Mouse (Mus musculus) limb, embryonic 13.5 days (tissue): ENCODE measurements around the gene Pramef12. TPM values are rescaled to one million over a fixed set of nuclear protein-coding genes. Genes with fewer than 3 reads are reported as not detected.
A peak's percentile ranks its signal among the peaks of the same experiment; 100 is the strongest.

ENCODE experiments used
- ATAC-seq: fragments of 200-750 bp; cut with Nextera tagmentation; 2 replicates; pipeline ENCODE4 v1.8.0; 2017; ENCODE audit warnings: low read depth, moderate number of reproducible peaks, moderate TSS enrichment; ENCODE audit not compliant: low FRiP score
- H3K27ac ChIP-seq: fragments of 300-500 bp; sonication (generic); 2 replicates; pipeline ENCODE4 v1.5.1; 2015; ENCODE audit warnings: inconsistent platforms, mild to moderate bottlenecking, moderate library complexity
- H3K27me3 ChIP-seq: fragments of 300-500 bp; sonication (generic); 2 replicates; pipeline ENCODE4 v1.6.1; 2015; ENCODE audit warnings: mild to moderate bottlenecking, inconsistent platforms
- H3K36me3 ChIP-seq: fragments of 300-500 bp; sonication (generic); 2 replicates; pipeline ENCODE4 v1.6.1; 2015; ENCODE audit warnings: inconsistent platforms, mild to moderate bottlenecking, moderate library complexity
- H3K4me1 ChIP-seq: fragments of 300-500 bp; sonication (generic); 2 replicates; pipeline ENCODE4 v1.6.1; 2015; ENCODE audit warnings: inconsistent platforms
- H3K4me2 ChIP-seq: fragments of 300-500 bp; sonication (generic); replicated peaks from 2 replicates; pipeline ENCODE4 v1.6.1; 2015; ENCODE audit warnings: inconsistent platforms, mild to moderate bottlenecking, moderate library complexity
- H3K4me3 ChIP-seq: fragments of 300-500 bp; sonication (generic); 2 replicates; pipeline ENCODE4 v1.5.1; 2015; ENCODE audit warnings: moderate library complexity, mild to moderate bottlenecking, inconsistent platforms
- H3K9ac ChIP-seq: fragments of 300-500 bp; sonication (generic); 2 replicates; pipeline ENCODE4 v1.6.1; 2015; ENCODE audit warnings: mild to moderate bottlenecking, inconsistent platforms
- H3K9me3 ChIP-seq: fragments of 300-500 bp; sonication (generic); 2 replicates; pipeline ENCODE4 v1.6.1; 2016; ENCODE audit warnings: inconsistent platforms
- WGBS: fragments of 180-500 bp; shearing (Covaris S2); methylation state at CpG from one replicate; pipeline ENCODE4 v1.1.7; 2015; 5-methylcytosine and 5-hydroxymethylcytosine counted together
- polyA plus RNA-seq: library from polyadenylated mRNA; unstranded; fragments of >200 nt; fragmentation: Nextera tagmentation; extraction: Ambion mirVana; gene quantifications from 2 replicates; pipeline ENCODE4 v1.2.1, GENCODE M21; 2015

Pramef12 gene
- polyA plus RNA-seq = 0.17 and 0.41 TPM in 2 replicates

DNA sequence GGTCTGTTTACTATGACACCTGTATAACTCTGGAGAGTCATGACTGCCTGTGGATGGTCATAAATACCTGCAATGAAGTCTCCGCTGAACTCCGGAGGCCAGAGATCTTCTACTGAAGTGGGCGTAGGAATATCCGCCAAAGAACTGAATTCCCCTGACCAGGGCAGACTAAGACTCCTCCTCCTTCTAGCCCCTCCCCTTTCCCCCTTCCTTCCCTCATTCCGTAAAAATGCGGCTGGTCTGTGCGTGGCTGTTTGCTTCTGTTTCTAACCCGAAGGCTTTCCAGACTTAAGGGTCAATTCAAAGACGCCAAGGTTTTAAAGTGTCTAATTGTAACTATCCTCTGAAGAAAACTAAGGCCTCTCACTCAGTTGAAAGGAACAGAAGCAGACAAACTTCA is at the start of gene Pramef12:
Pramef12 (minus strand) TSS at position 175 of the 400 bp plus-strand sequence.
- Histone ChIP-seq H3K4me1 (no peaks in the 10 kb centered on the region), H3K27me3 (no peaks in the 10 kb centered on the region), H3K9ac (no peak within 1 kb of the TSS), H3K4me3 (no peak within 1 kb of the TSS), H3K27ac (no peak within 1 kb of the TSS), H3K9me3 (no peaks in the 10 kb centered on the region), H3K4me2 (no peak within 1 kb of the TSS), H3K36me3 (no peaks in the 10 kb centered on the region)
- WGBS = 64% methylated on average over 9 of the region's 9 CpGs
- no peak for ATAC-seq

DNA sequence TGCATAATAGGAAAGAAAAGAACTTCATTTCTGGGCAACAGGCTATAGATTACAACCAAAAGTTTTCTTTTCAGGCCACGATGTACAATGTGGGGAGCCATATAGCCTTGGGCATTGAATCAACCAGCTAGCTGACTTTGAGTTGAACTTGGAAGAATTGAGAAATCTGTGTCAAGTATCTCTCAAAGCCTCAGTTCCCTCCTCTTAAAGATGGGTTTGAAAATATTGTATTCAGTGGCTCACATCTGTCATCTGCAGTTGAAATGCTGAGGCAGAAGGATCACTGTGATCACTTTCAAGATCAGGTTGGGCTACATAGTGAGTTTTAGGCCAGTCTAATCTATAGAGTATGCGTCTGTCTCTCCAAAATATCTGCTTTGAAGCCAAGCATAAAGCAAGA is 45.0 kb upstream of the Pramef12 start, which contains the start of gene Gm9944:
Gm9944 (minus strand) TSS at position 101 of the 400 bp plus-strand sequence.
- Histone ChIP-seq H3K9ac (no peak within 1 kb of the TSS), H3K36me3 (no peaks in the 10 kb centered on the region), H3K27ac (no peak within 1 kb of the TSS), H3K4me1 (no peaks in the 10 kb centered on the region), H3K4me3 (no peak within 1 kb of the TSS), H3K9me3 (no peaks in the 10 kb centered on the region), H3K4me2 (no peak within 1 kb of the TSS), H3K27me3 (no peaks in the 10 kb centered on the region)
- ATAC-seq = no peak
- 82% methylated on average over 2 of the region's 2 CpGs for WGBS

DNA sequence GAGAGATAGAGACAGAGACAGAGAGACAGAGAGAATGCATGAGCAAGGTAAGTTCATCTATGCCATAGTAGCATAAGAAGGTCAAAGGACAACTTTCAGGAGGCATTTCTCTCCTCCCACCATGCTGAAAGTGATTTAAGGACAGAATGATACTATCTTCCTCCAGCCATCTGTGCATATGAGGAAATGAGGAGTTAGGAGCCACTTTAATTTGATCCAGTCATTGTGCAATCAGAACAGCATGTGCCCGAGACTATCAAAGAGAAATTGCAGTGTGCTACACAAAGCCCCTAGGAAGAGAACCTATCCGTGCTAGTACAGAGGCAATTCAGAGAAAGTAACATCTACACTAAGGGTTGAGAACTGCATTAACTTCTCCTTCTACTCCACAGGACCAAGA is 40.3 kb upstream of the Pramef12 start:
- Histone ChIP-seq H3K36me3 (no peaks in the 10 kb centered on the region), H3K4me1 (no peaks in the 10 kb centered on the region), H3K9me3 (no peaks in the 10 kb centered on the region), H3K27ac (no peak overlapping the region), H3K9ac (no peak overlapping the region), H3K27me3 (no peaks in the 10 kb centered on the region), H3K4me3 (no peak overlapping the region), H3K4me2 (no peak overlapping the region)
- 52% methylated on average over 2 of the region's 2 CpGs for WGBS
- ATAC-seq = no peak

DNA sequence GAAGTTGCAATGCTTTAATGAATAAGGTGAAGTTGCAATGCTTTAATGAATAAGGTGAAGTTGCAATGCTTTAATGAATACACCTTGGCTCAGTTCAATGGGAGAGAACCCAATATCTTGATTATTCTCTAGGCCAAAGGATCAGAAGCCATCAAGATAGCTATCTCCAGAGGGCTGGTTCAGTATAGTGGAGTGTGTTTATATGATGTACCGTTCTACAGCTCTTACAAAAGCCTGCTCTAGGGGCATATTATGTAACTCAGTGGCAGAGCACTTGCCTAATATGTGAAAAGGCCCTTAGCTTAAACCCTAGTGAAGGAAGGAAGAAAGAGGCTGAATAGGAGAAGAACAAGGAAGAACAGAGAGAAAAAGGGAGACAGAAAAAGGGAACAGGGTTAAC is 33.3 kb upstream of the Pramef12 start:
- Histone ChIP-seq H3K36me3 (no peaks in the 10 kb centered on the region), H3K27me3 (no peaks in the 10 kb centered on the region), H3K9me3 (no peaks in the 10 kb centered on the region), H3K4me3 (no peak overlapping the region), H3K9ac (no peak overlapping the region), H3K4me2 (no peak overlapping the region), H3K27ac (no peak overlapping the region), H3K4me1 (no peaks in the 10 kb centered on the region)
- WGBS = 81% methylated on average over 1 of the region's 1 CpGs
- ATAC-seq = no peak

DNA sequence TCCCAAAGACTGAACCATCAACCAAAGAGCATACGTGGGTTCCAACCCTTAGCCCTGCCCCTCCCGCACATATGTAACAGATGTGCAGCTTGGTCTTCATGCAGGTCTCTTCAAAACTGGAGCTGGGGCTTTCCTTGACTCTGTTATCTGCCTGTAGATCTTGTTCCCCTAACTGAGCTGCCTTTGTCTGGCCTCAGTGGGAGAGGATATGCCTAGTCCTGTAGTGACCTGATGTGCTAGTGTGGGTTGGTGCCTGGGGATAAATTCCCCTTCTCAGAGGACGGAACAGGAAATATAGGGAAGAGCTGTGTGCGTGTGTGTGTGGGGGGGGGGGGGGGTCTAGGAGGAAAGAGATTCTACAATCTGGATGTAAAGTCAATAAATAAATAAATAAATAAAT is 32.8 kb upstream of the Pramef12 start:
- Histone ChIP-seq H3K4me3 (no peak overlapping the region), H3K36me3 (no peaks in the 10 kb centered on the region), H3K27ac (no peak overlapping the region), H3K27me3 (no peaks in the 10 kb centered on the region), H3K9ac (no peak overlapping the region), H3K9me3 (no peaks in the 10 kb centered on the region), H3K4me1 (no peaks in the 10 kb centered on the region), H3K4me2 (no peak overlapping the region)
- 83% methylated on average over 4 of the region's 4 CpGs for WGBS
- no peak for ATAC-seq

DNA sequence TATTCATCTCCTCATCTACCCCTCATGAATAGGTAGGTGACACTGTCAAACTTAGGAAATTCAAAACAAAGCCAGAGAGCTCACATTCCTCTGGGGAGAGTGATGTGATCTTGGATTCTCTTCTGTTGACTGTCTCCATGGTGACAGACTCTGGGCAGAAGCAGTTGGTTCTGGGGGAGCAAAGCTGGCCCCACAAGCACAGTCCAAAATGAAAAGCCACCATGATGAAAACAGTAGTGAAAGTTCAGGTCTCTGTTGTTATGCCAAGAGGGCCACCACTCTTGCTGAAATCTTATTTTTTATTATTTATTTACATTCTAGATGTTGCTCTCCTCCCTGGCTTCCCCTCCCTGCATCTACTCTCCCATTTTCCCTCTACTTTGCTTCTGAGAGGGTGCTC is 30.4 kb upstream of the Pramef12 start, which contains the start of gene 1700012P22Rik:
1700012P22Rik (minus strand) TSS at position 101 of the 400 bp plus-strand sequence.
- no peaks in the 10 kb centered on the region for H3K4me1 ChIP-seq
- H3K4me3 ChIP-seq = no peak within 1 kb of the TSS
- ATAC-seq = no peak

DNA sequence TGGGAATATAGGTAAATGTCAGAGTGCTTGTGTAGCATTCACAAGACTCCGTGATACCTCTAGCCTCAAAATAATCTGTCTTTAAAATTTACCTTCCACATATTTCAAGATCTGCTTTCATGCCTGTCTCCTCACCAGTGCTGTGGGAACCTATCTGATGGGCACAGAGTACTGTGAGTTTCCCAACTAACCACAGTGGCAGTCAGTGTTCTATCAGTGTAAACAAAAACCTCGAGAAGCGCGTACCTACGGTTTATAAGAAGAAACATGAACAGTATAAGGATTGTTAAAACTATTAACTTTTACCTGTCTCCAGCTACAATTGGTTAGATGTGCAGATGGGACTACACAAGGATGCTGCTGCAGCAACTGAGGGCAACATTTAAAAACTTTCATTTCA is 25.0 kb upstream of the Pramef12 start:
- Histone ChIP-seq H3K9ac (no peak overlapping the region), H3K36me3 (no peaks in the 10 kb centered on the region), H3K27ac (no peak overlapping the region), H3K27me3 (no peaks in the 10 kb centered on the region), H3K4me3 (no peak overlapping the region), H3K4me2 (no peak overlapping the region), H3K9me3 (no peaks in the 10 kb centered on the region), H3K4me1 (no peaks in the 10 kb centered on the region)
- no peak for ATAC-seq
- 85% methylated on average over 5 of the region's 5 CpGs for WGBS

More for the DNA sequence above, 30.4 kb upstream of the Pramef12 start, which contains the start of gene 1700012P22Rik:
- Histone ChIP-seq H3K4me2 (no peak within 1 kb of the TSS), H3K27me3 (no peaks in the 10 kb centered on the region), H3K27ac (no peak within 1 kb of the TSS), H3K9me3 (no peaks in the 10 kb centered on the region), H3K9ac (no peak within 1 kb of the TSS), H3K36me3 (no peaks in the 10 kb centered on the region)

DNA sequence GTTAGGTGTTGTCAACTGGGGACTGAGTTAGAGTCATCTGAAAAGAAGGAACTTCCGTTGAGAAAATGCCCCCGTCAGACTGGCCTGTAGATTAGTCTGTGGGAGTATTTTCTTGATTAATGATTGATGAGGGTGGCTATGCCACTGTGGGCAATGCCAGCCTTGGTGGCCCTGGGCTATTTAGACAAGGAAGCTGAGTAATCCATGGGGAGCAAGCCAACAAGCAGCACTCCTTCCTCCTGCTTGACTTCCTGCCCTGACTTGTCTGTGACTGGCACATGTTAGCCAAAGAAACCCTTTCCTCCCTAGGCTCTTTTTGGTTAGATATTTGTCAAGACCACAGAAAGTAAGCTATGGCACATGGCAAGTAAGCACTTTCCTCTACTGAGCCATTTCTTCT is 22.5 kb upstream of the Pramef12 start:
- H3K36me3 ChIP-seq = no peaks in the 10 kb centered on the region
- no peak overlapping the region for H3K4me3 ChIP-seq
- 88% methylated on average over 2 of the region's 2 CpGs for WGBS
- no peak for ATAC-seq
- H3K4me1 ChIP-seq = no peaks in the 10 kb centered on the region
- no peaks in the 10 kb centered on the region for H3K27me3 ChIP-seq
- H3K27ac ChIP-seq = no peak overlapping the region
- H3K9ac ChIP-seq = no peak overlapping the region
- H3K9me3 ChIP-seq = no peaks in the 10 kb centered on the region
- no peak overlapping the region for H3K4me2 ChIP-seq

DNA sequence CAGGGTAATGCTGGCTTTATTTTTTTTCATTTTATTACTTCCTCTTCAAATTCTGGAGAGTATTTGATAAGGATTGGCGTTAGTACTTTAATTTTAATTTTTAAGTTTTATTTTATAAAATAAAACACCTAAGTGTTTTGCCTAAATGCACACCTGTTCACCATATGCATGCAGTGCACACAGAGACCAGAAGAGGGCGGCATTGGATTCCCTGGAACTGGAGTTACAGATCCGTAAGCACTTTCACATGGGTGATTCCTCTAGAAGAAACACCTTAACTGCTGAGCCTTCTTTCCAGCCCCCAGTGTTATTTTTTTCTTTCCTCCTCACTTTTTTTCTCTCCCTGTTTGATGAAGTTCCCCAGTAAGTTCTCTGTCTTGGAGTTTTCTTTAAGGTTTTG is 20.6 kb upstream of the Pramef12 start:
- Histone ChIP-seq H3K27me3 (no peaks in the 10 kb centered on the region), H3K27ac (no peak overlapping the region), H3K9ac (no peak overlapping the region), H3K4me1 (no peaks in the 10 kb centered on the region), H3K4me2 (no peak overlapping the region), H3K9me3 (no peaks in the 10 kb centered on the region), H3K4me3 (no peak overlapping the region), H3K36me3 (no peaks in the 10 kb centered on the region)
- no peak for ATAC-seq
- 17% methylated on average over 3 of the region's 3 CpGs for WGBS

DNA sequence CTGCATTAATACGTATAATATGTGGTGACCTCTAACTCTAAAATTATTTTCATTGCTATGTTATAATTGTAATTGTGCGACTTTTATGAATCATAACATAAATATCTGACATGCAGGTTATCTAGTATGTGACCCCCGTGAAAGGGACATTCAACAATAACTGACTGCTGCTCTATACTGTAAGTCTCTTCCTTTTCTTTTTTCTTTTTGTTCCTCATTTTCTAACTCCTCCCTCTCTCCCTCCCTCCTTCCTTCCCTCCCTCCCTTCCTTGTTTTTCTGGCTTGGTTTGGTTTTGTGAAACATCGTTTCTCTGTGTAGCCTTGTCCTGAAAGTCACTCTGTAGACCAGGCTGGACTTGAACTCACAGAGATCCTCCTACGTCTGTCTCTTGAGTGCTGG is 16.3 kb upstream of the Pramef12 start:
- Histone ChIP-seq H3K27ac (no peak overlapping the region), H3K27me3 (no peaks in the 10 kb centered on the region), H3K9me3 (no peaks in the 10 kb centered on the region), H3K4me3 (no peak overlapping the region), H3K4me2 (no peak overlapping the region), H3K4me1 (no peaks in the 10 kb centered on the region), H3K36me3 (no peaks in the 10 kb centered on the region), H3K9ac (no peak overlapping the region)
- WGBS = 76% methylated on average over 5 of the region's 5 CpGs
- ATAC-seq = no peak

DNA sequence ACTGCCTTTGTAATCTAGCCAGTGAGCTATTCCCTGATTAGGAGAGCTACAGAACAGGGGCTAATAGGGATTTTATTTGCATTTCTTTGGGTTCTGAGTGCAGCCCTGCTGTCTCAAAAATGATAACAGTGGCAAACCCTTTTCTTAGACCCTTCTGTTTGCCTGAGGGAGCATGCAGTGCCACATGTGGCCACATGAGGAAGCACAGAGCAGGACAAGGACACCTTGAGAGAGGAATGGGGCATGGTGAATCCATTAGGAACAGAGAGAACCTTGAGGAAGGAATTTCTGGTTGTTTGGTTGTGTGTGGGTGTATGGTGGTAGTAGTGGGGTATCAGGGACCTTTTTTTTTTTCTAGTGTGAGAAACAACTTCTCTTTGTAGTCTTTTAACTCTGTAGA is 12.4 kb upstream of the Pramef12 start:
- ATAC-seq = no peak
- Histone ChIP-seq H3K4me1 (no peaks in the 10 kb centered on the region), H3K36me3 (no peaks in the 10 kb centered on the region), H3K27me3 (no peaks in the 10 kb centered on the region), H3K27ac (no peak overlapping the region), H3K9ac (no peak overlapping the region), H3K9me3 (no peaks in the 10 kb centered on the region), H3K4me2 (no peak overlapping the region), H3K4me3 (no peak overlapping the region)

DNA sequence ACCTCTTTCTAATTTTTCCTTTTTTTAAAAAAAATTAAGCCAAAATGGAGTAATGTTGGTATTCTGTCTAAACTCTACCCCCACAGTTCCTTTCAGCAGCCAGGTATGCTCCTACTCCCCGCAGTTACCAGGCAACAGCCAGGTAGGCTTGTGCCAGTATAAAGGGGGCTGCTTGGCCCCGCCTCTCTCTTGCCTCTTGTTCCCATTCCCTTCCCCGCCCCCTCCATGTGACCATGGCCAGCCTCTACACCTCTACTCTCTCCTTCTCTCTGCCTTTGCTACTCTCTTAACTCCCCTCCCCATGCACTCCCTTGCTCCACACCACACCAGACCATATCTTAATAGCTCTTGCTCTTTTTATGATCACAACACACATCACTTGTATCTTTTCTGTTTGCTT is 2.0 kb downstream of the Pramef12 start:
- 64% methylated on average over 3 of the region's 3 CpGs for WGBS
- ATAC-seq = no peak
- H3K4me1 ChIP-seq = no peaks in the 10 kb centered on the region
- H3K27ac ChIP-seq = no peak overlapping the region
- no peak overlapping the region for H3K4me3 ChIP-seq
- H3K9ac ChIP-seq = no peak overlapping the region
- no peaks in the 10 kb centered on the region for H3K9me3 ChIP-seq
- H3K4me2 ChIP-seq = no peak overlapping the region
- no peaks in the 10 kb centered on the region for H3K36me3 ChIP-seq
- no peaks in the 10 kb centered on the region for H3K27me3 ChIP-seq

DNA sequence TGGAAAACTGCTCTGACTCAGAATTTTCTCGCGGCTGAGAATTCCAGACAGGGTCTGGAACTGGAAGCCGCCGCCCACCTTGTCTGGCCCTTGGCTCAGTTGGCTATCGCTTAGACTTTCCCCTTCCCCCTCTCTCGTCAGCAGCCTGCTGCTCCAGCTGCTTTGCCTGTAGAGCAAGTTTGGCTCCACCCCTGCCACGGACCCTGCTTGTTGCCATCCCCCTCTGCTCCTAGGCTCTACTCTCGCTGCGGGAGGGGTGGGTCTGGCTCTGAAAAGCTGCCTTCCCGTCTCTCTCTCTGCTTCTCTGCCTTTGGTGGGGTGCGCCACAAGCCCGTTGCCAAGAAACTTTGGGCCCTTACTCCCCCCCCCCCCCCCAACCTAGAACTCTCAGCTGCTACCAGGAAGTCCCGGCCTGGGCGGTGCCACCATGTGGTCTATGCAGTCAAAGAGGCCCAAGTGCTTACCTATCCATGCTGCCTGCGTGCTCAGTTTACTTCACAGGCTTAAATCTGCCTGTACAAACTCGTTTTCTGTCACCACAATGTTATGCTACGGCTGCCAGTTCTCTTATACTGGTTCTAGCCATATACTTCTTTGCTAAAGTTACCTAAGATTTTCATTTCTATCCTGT is 3.7 kb downstream of the Pramef12 start:
- Histone ChIP-seq H3K27ac (peak overlapping the region; percentile 82), H3K9ac (peak overlapping the region; percentile 50), H3K4me3 (peak overlapping the region; percentile 38), H3K36me3 (no peaks in the 10 kb centered on the region), H3K9me3 (no peaks in the 10 kb centered on the region), H3K27me3 (no peaks in the 10 kb centered on the region), H3K4me1 (no peaks in the 10 kb centered on the region), H3K4me2 (peak overlapping the region; percentile 60)
- ATAC-seq = peak; percentile 94
- WGBS = 5% methylated on average over 17 of the region's 17 CpGs
